Mouse (Mus musculus) brain, embryonic 14.5 days (tissue): ENCODE data around the gene Best3. TPM values are rescaled to one million over a fixed set of nuclear protein-coding genes. Genes with fewer than 3 reads are reported as not detected.
"Not testable (repeated sequence)": the region's sequence is repeated elsewhere in the genome, so short reads cannot be mapped to it uniquely, and the experiment has no call there.

ENCODE experiments used
- DNase-seq: peaks from one replicate; pipeline ENCODE4 v3.0.0-alpha.2; 2011; ENCODE audit warnings: low read depth
- CTCF ChIP-seq: fragments of 200-500 bp; IDR thresholded peaks from 2 replicates; pipeline ENCODE4 v1.5.1; 2012; ENCODE audit warnings: inconsistent platforms, mild to moderate bottlenecking, moderate library complexity, borderline replicate concordance; ENCODE audit not compliant: insufficient read depth, insufficient read length; ENCODE audit errors: extremely low read depth
- POLR2A ChIP-seq: fragments of 200-500 bp; IDR thresholded peaks from 2 replicates; pipeline ENCODE4 v1.6.1; 2012; ENCODE audit warnings: mild to moderate bottlenecking, inconsistent platforms, borderline replicate concordance; ENCODE audit not compliant: poor library complexity, insufficient read depth, insufficient read length, severe bottlenecking; ENCODE audit errors: extremely low read depth
- polyA plus RNA-seq: library from polyadenylated mRNA; depleted of rRNA; stranded (reverse); fragments of >200 nt; gene quantifications from 2 replicates; pipeline ENCODE4 v1.2.3, GENCODE M21; 2012

Best3 gene
- polyA plus RNA-seq, 1 experiment: 0.18 TPM

DNA sequence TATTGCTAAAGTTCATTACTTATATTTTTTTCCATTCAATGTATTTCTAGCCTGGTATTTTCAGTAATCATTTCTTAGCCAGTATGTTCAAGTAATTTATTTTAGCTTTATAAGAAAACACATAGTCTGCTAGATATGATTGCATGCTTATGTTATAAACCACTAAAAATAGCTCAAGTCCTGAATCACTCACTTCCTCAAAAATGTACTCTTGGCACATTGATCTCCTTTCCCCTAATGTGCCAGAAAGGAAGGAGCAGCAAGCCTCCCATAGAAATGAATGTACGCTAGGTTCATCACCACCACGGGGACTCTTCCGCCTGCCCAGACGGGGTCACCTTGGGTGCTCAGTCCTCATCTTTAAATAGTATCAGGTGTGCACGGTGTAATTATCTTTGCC lies 28.5 kb downstream of the Best3 start:
- TF ChIP-seq POLR2A (no peak), CTCF (no peak)

GRCm38 (mm10) chr10:117018281-117018840 lies 32.2 kb downstream of the Best3 start:
- DNase-seq: peak; percentile 64

More for the DNA sequence above, 28.5 kb downstream of the Best3 start:
- no peak for DNase-seq

GRCm38 (mm10) chr10:117021020-117021754 lies 35.1 kb downstream of the Best3 start:
- no peak for TF ChIP-seq CTCF
- TF ChIP-seq POLR2A: no peak
- no peak for DNase-seq

More at GRCm38 (mm10) chr10:117018281-117018840, 32.2 kb downstream of the Best3 start:
- TF ChIP-seq POLR2A (no peak), CTCF (no peak)

- DNase-seq: no peak
- TF ChIP-seq POLR2A: no peak
- TF ChIP-seq CTCF: no peak
Observed at GRCm38 (mm10) chr10:117023693-117024092, 37.6 kb downstream of the Best3 start.

- DNase-seq: not testable (repeated sequence)
Observed at GRCm38 (mm10) chr10:117025776-117026175, 39.7 kb downstream of the Best3 start.

GRCm38 (mm10) chr10:117026176-117026575 lies 40.1 kb downstream of the Best3 start:
- DNase-seq: no peak
- TF ChIP-seq POLR2A: no peak
- no peak for TF ChIP-seq CTCF

GRCm38 (mm10) chr10:117031160-117031559 lies 45.0 kb downstream of the Best3 start:
- TF ChIP-seq CTCF (no peak), POLR2A (no peak)
- DNase-seq: no peak

DNA sequence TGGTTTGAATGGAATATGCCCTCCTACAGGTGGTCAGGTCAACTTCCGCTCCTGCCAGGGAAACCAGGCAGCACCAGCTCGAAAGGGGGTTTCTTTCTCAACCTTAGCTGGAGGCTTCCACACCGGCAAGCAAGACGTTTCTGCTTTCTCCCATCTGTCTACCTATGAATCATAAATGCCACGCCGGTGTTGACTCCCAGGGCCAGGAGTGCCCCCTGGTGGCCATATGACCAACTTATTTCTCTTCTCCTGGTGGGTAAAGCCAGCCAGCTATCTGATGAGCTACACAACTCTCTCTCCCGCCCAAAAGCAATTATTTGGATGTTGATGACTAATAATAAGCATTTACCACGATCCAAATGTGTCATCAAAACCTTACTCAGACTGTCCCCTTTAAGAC lies 47.7 kb downstream of the Best3 start:
- peak; percentile 81 for DNase-seq
- TF ChIP-seq POLR2A (no peak), CTCF (peak; percentile 69)

GRCm38 (mm10) chr10:117040355-117040754 lies 54.2 kb downstream of the Best3 start:
- peak; percentile 48 for DNase-seq
- TF ChIP-seq CTCF (peak; percentile 32; the same call in 1 of the 2 replicates), POLR2A (no peak)

GRCm38 (mm10) chr10:117042295-117042694 lies 56.2 kb downstream of the Best3 start:
- no peak for DNase-seq
- TF ChIP-seq CTCF: no peak
- no peak for TF ChIP-seq POLR2A

- not testable (repeated sequence) for DNase-seq
Observed at GRCm38 (mm10) chr10:117043497-117044166, 57.5 kb downstream of the Best3 start.

- DNase-seq: peak; percentile 49
- TF ChIP-seq POLR2A (no peak), CTCF (no peak)
Observed at GRCm38 (mm10) chr10:117045175-117046056, 59.3 kb downstream of the Best3 start, which contains the start of gene Lrrc10. Gene Lrrc10 (plus strand): TSS chr10:117045341.
